Comparison of ENCODE assay signal across 11 mouse cellular contexts in genomic region chr15:83471476-83471875, GRCm38 (mm10). TPM values are rescaled to one million over a fixed set of nuclear protein-coding genes. Genes with fewer than 3 reads are reported as not detected.
DNase-seq lines count a peak whose midpoint lies in the region; ATAC-seq and TF ChIP-seq lines count a peak whose summit lies in the region.
"Had no signal": no experiment of that assay in that cellular context is flagged by ENCODE, and none has a peak within 500 bp of the region (broad histone marks: within the 10 kb centered on the region; RNA-seq: fewer than 3 reads in every experiment).

No protein-coding gene starts in this region.

- H3K36me3 ChIP-seq in heart, adult 2 months (ENCODE audit: control insufficient read depth, insufficient read depth, low read length), result no peaks in the 10 kb centered on the region
- no peaks in the 10 kb centered on the region for H3K36me3 ChIP-seq in heart, embryonic 10.5 days
- H3K36me3 ChIP-seq in heart, postnatal 0 days (replicated peaks; ENCODE audit: control insufficient read depth, insufficient read depth, low read length), result no peaks in the 10 kb centered on the region
- no peaks in the 10 kb centered on the region for H3K36me3 ChIP-seq in lung, embryonic 16.5 days (ENCODE audit: control insufficient read depth, insufficient read depth, low read length)
- no peaks in the 10 kb centered on the region for H3K36me3 ChIP-seq in midbrain, embryonic 14.5 days (ENCODE audit: control insufficient read depth, insufficient read depth, low read length)
- H3K36me3 ChIP-seq: intestine, embryonic 15.5 days; stomach, embryonic 15.5 days had no signal

- H3K9me3 ChIP-seq in heart, embryonic 10.5 days, result no peaks in the 10 kb centered on the region
- H3K9me3 ChIP-seq in heart, postnatal 0 days (replicated peaks; ENCODE audit: control insufficient read depth, low read length), result no peaks in the 10 kb centered on the region
- H3K9me3 ChIP-seq in lung, embryonic 16.5 days (ENCODE audit: control insufficient read depth, low read length), result no peaks in the 10 kb centered on the region
- no peaks in the 10 kb centered on the region for H3K9me3 ChIP-seq in midbrain, embryonic 14.5 days (ENCODE audit: control insufficient read depth, low read length)
- H3K9me3 ChIP-seq: intestine, embryonic 15.5 days; stomach, embryonic 15.5 days had no signal

- 12% methylated on average over 7 of the region's 7 CpGs for WGBS in heart, adult 2 months
- WGBS in heart, embryonic 10.5 days, result 57% methylated on average over 7 of the region's 7 CpGs
- WGBS in heart, postnatal 0 days, result 22% methylated on average over 7 of the region's 7 CpGs
- WGBS in lung, embryonic 16.5 days, result 50% methylated on average over 7 of the region's 7 CpGs
- 82% methylated on average over 7 of the region's 7 CpGs for WGBS in midbrain, embryonic 14.5 days

- ATAC-seq in heart, postnatal 0 days (ENCODE audit: insufficient read depth, low read depth), result peak; percentile 92
- peak; percentile 21; the same call in 1 of the 2 replicates for ATAC-seq in lung, embryonic 16.5 days (ENCODE audit: low read depth)
- ATAC-seq in midbrain, embryonic 14.5 days (ENCODE audit: low FRiP score, low TSS enrichment), result no peak
- ATAC-seq: intestine, embryonic 15.5 days had no signal

- H3K4me3 ChIP-seq in heart, adult 2 months, result no peak overlapping the region
- no peak overlapping the region for H3K4me3 ChIP-seq in heart, embryonic 10.5 days
- H3K4me3 ChIP-seq in heart, postnatal 0 days (ENCODE audit: low read depth, low read length), result no peak overlapping the region
- no peak overlapping the region for H3K4me3 ChIP-seq in lung, embryonic 16.5 days (ENCODE audit: low read length)
- no peak overlapping the region for H3K4me3 ChIP-seq in midbrain, embryonic 14.5 days (replicated peaks; ENCODE audit: low read depth, low read length)
- H3K4me3 ChIP-seq: intestine, embryonic 15.5 days; stomach, embryonic 15.5 days had no signal

- intact Hi-C loops in heart, adult 2 months (cut with DNase I), result loop anchor here (10.0 kb wide), 1 partner anchor 57 kb away; no protein-coding TSS in a partner anchor

- peaks cover 19% of the 10 kb centered on the region for H3K4me1 ChIP-seq in heart, adult 2 months (ENCODE audit: control insufficient read depth, insufficient read depth, low read length)
- peaks cover 29% of the 10 kb centered on the region for H3K4me1 ChIP-seq in heart, embryonic 10.5 days
- peaks cover 48% of the 10 kb centered on the region for H3K4me1 ChIP-seq in heart, postnatal 0 days (ENCODE audit: control insufficient read depth, insufficient read depth)
- H3K4me1 ChIP-seq in lung, embryonic 16.5 days (replicated peaks; ENCODE audit: control insufficient read depth, insufficient read depth, low read length), result peaks cover 9% of the 10 kb centered on the region
- H3K4me1 ChIP-seq in midbrain, embryonic 14.5 days (ENCODE audit: control insufficient read depth, insufficient read depth, low read length), result no peaks in the 10 kb centered on the region

- H3K9ac ChIP-seq in heart, adult 2 months (ENCODE audit: low read depth, low read length), result no peak overlapping the region
- no peak overlapping the region for H3K9ac ChIP-seq in heart, postnatal 0 days (replicated peaks; ENCODE audit: low read depth, low read length)
- H3K9ac ChIP-seq in lung, embryonic 16.5 days (ENCODE audit: low read length), result no peak overlapping the region
- no peak overlapping the region for H3K9ac ChIP-seq in midbrain, embryonic 14.5 days (replicated peaks; ENCODE audit: low read length)
- H3K9ac ChIP-seq: intestine, embryonic 15.5 days; stomach, embryonic 15.5 days had no signal

- H3K27ac ChIP-seq in heart, adult 2 months, result peak overlapping the region; percentile 70
- no peak overlapping the region for H3K27ac ChIP-seq in heart, embryonic 10.5 days
- peak overlapping the region; percentile 87 for H3K27ac ChIP-seq in heart, postnatal 0 days (ENCODE audit: low read depth)
- no peak overlapping the region for H3K27ac ChIP-seq in lung, embryonic 16.5 days (ENCODE audit: low read length)
- H3K27ac ChIP-seq in midbrain, embryonic 14.5 days (replicated peaks; ENCODE audit: low read depth, low read length), result no peak overlapping the region
- H3K27ac ChIP-seq: intestine, embryonic 15.5 days; stomach, embryonic 15.5 days had no signal

- no peaks in the 10 kb centered on the region for H3K27me3 ChIP-seq in heart, adult 2 months (ENCODE audit: control insufficient read depth, insufficient read depth, low read length)
- 0 out of 2 replicates have a peak, but pooled peaks cover 6% of the 10 kb centered on the region for H3K27me3 ChIP-seq in heart, embryonic 10.5 days (ENCODE audit: insufficient read depth, poor library complexity, severe bottlenecking)
- H3K27me3 ChIP-seq in heart, postnatal 0 days (ENCODE audit: control insufficient read depth, insufficient read depth, low read length), result no peaks in the 10 kb centered on the region
- H3K27me3 ChIP-seq in lung, embryonic 16.5 days (ENCODE audit: control insufficient read depth, insufficient read depth, low read depth, low read length), result no peaks in the 10 kb centered on the region
- no peaks in the 10 kb centered on the region for H3K27me3 ChIP-seq in midbrain, embryonic 14.5 days (ENCODE audit: control insufficient read depth, insufficient read depth, low read length)
- H3K27me3 ChIP-seq: intestine, embryonic 15.5 days; stomach, embryonic 15.5 days had no signal

- peak; percentile 92 for TF ChIP-seq EP300 in heart, adult 2 months (IDR thresholded peaks at IDR 0.05; ENCODE audit: insufficient read depth, low read depth, low read length)
- peak; percentile 84 for TF ChIP-seq EP300 in heart, postnatal 0 days (IDR thresholded peaks at IDR 0.05; ENCODE audit: low read depth)

- no peak for TF ChIP-seq CTCF in heart, adult 2 months (IDR thresholded peaks at IDR 0.05)
- TF ChIP-seq CTCF in brain, embryonic 14.5 days (IDR thresholded peaks at IDR 0.05; ENCODE audit: borderline replicate concordance, extremely low read depth, insufficient read depth, insufficient read length), result no peak
- TF ChIP-seq CTCF in heart, postnatal 0 days (IDR thresholded peaks at IDR 0.05; ENCODE audit: low read depth), result no peak

- no peaks in the 10 kb centered on the region for H3K79me2 ChIP-seq in heart, adult 2 months (replicated peaks; ENCODE audit: control insufficient read depth, insufficient read depth, low read length)

- DNase-seq in heart, adult 2 months, result peak; percentile 74 to 87
- DNase-seq in heart, embryonic 10.5 days (ENCODE audit: low spot score), result no peak
- peak; percentile 64 for DNase-seq in brain, embryonic 14.5 days (ENCODE audit: low read depth)
- DNase-seq in heart, postnatal 0 days (ENCODE audit: low spot score), result peak; percentile 91
- no peak for DNase-seq in right cerebral cortex, postnatal 14 days
- no peak for DNase-seq in midbrain, embryonic 14.5 days
- DNase-seq in right cerebral cortex, adult 18-20 months, result no peak
- DNase-seq: cerebellum, postnatal 36 days had no signal

- 0 out of 2 replicates have a peak, but pooled peaks have one; percentile 11 for TF ChIP-seq POLR2A in heart, adult 2 months (IDR thresholded peaks at IDR 0.05; ENCODE audit: insufficient read depth, low read depth, low read length)
- no peak for TF ChIP-seq POLR2A in brain, embryonic 14.5 days (IDR thresholded peaks at IDR 0.05; ENCODE audit: borderline replicate concordance, extremely low read depth, insufficient read depth, insufficient read length, poor library complexity, severe bottlenecking)

- H3K4me2 ChIP-seq in heart, postnatal 0 days (ENCODE audit: low read depth, low read length), result no peak overlapping the region
- no peak overlapping the region for H3K4me2 ChIP-seq in lung, embryonic 16.5 days (ENCODE audit: low read depth, low read length)
- H3K4me2 ChIP-seq in midbrain, embryonic 14.5 days (ENCODE audit: low read length), result no peak overlapping the region
- H3K4me2 ChIP-seq: intestine, embryonic 15.5 days; stomach, embryonic 15.5 days had no signal

RNA-seq across cellular contexts. Expression of gene Pacsin2, which starts 7.1 kb away (rescaled TPM):
- total RNA-seq in heart, adult 2 months (2021), result 100 to 1,000 TPM; 200 to 246 TPM
- polyA plus RNA-seq in heart, adult 2 months (2012; rRNA removed), result 111 and 169 TPM in 2 replicates
- 81.9 and 82.4 TPM in 2 replicates for polyA plus RNA-seq in heart, embryonic 10.5 days (2016; fragmentation: Nextera tagmentation; extraction: Ambion mirVana)
- polyA plus RNA-seq in brain, embryonic 14.5 days (2012; rRNA removed), result 23.7 and 31.4 TPM in 2 replicates
- 65.0 and 78.0 TPM in 2 replicates for total RNA-seq in heart, postnatal 0 days (2014; rRNA removed; ENCODE audit: low replicate concordance)
- 53.0 and 63.3 TPM in 2 replicates for polyA plus RNA-seq in heart, postnatal 0 days (2015; fragmentation: Nextera tagmentation; extraction: Ambion mirVana)
- polyA plus RNA-seq in lung, embryonic 16.5 days (2015; fragmentation: Nextera tagmentation; extraction: Ambion mirVana), result 71.4 and 73.6 TPM in 2 replicates
- 14.5 and 17.7 TPM in 2 replicates for polyA plus RNA-seq in midbrain, embryonic 14.5 days (2014; fragmentation: Nextera tagmentation; extraction: Ambion mirVana)

RNA-seq across cellular contexts. Expression of gene Ttll1, which starts 39.2 kb away (rescaled TPM):
- 10 to 100 TPM; 52.1 to 62.9 TPM for total RNA-seq in heart, adult 2 months (2021)
- 37.6 and 41.3 TPM in 2 replicates for polyA plus RNA-seq in heart, adult 2 months (2012; rRNA removed)
- polyA plus RNA-seq in heart, embryonic 10.5 days (2016; fragmentation: Nextera tagmentation; extraction: Ambion mirVana), result 23.9 and 24.6 TPM in 2 replicates
- 58.1 and 89.6 TPM in 2 replicates for polyA plus RNA-seq in brain, embryonic 14.5 days (2012; rRNA removed)
- total RNA-seq in heart, postnatal 0 days (2014; rRNA removed; ENCODE audit: low replicate concordance), result 5.8 and 10.7 TPM in 2 replicates
- 23.2 and 25.7 TPM in 2 replicates for polyA plus RNA-seq in heart, postnatal 0 days (2015; fragmentation: Nextera tagmentation; extraction: Ambion mirVana)
- 21.8 and 23.1 TPM in 2 replicates for polyA plus RNA-seq in lung, embryonic 16.5 days (2015; fragmentation: Nextera tagmentation; extraction: Ambion mirVana)
- polyA plus RNA-seq in midbrain, embryonic 14.5 days (2014; fragmentation: Nextera tagmentation; extraction: Ambion mirVana), result 63.5 and 80.1 TPM in 2 replicates

RNA-seq across cellular contexts. Expression of gene Bik, which starts 55.2 kb away (rescaled TPM):
- total RNA-seq in heart, adult 2 months (2021), result 10 to 100 TPM in 1 of 2 experiments, 1 to 10 TPM in 1; 8.3 to 10.9 TPM
- 11.7 and 21.8 TPM in 2 replicates for polyA plus RNA-seq in heart, adult 2 months (2012; rRNA removed)
- polyA plus RNA-seq in heart, embryonic 10.5 days (2016; fragmentation: Nextera tagmentation; extraction: Ambion mirVana), result 17.4 and 29.8 TPM in 2 replicates
- 0.71 and 1.3 TPM in 2 replicates for polyA plus RNA-seq in brain, embryonic 14.5 days (2012; rRNA removed)
- 25.8 and 49.6 TPM in 2 replicates for total RNA-seq in heart, postnatal 0 days (2014; rRNA removed; ENCODE audit: low replicate concordance)
- 33.8 and 37.7 TPM in 2 replicates for polyA plus RNA-seq in heart, postnatal 0 days (2015; fragmentation: Nextera tagmentation; extraction: Ambion mirVana)
- polyA plus RNA-seq in lung, embryonic 16.5 days (2015; fragmentation: Nextera tagmentation; extraction: Ambion mirVana), result 15.2 and 15.5 TPM in 2 replicates
- 0.30 and 0.49 TPM in 2 replicates for polyA plus RNA-seq in midbrain, embryonic 14.5 days (2014; fragmentation: Nextera tagmentation; extraction: Ambion mirVana)

Comparison
In these comparisons a context has a peak if more than half of its experiments do, and no peak if none do; other contexts are left out.
1. DNase-seq: peak in heart, adult 2 months (2 of 2), brain, embryonic 14.5 days (single experiment) and heart, postnatal 0 days (single experiment); none in heart, embryonic 10.5 days (single experiment), right cerebral cortex, postnatal 14 days (single experiment), midbrain, embryonic 14.5 days (single experiment) and right cerebral cortex, adult 18-20 months (single experiment).
2. H3K27ac ChIP-seq: peak in heart, adult 2 months (single experiment) and heart, postnatal 0 days (single experiment); none in heart, embryonic 10.5 days (single experiment), lung, embryonic 16.5 days (single experiment) and midbrain, embryonic 14.5 days (single experiment).